Mouse (Mus musculus): ENCODE results near the gene Dnajb8. TPM values are rescaled to one million over a fixed set of nuclear protein-coding genes. Genes with fewer than 3 reads are reported as not detected.
A peak's percentile ranks its signal among the peaks of the same experiment; 100 is the strongest.

Gene Dnajb8
- total RNA-seq, 4 experiments from 2014 or later: not detected

GRCm38 (mm10) chr6:88227537-88227936, 5.5 kb downstream of the Dnajb8 start:
- DNase-seq (ENCODE audit: low spot score in 2 of 2): no peak

- no peak for DNase-seq (ENCODE audit: low spot score in 2 of 2)
Measured at GRCm38 (mm10) chr6:88229221-88229620, 7.2 kb downstream of the Dnajb8 start.

- DNase-seq (ENCODE audit: low spot score in 2 of 2): no peak
Measured at GRCm38 (mm10) chr6:88231821-88232220, 9.8 kb downstream of the Dnajb8 start.

GRCm38 (mm10) chr6:88232221-88232620, 10.2 kb downstream of the Dnajb8 start:
- DNase-seq (ENCODE audit: low spot score in 2 of 2): no peak

GRCm38 (mm10) chr6:88233996-88234395, 11.9 kb downstream of the Dnajb8 start:
- DNase-seq (ENCODE audit: low spot score in 2 of 2): no peak

GRCm38 (mm10) chr6:88235461-88235860, 13.4 kb downstream of the Dnajb8 start:
- no peak for DNase-seq (ENCODE audit: low spot score in 2 of 2)

GRCm38 (mm10) chr6:88235983-88236382, 13.9 kb downstream of the Dnajb8 start:
- DNase-seq (ENCODE audit: low spot score in 2 of 2): no peak

- no peak for DNase-seq (ENCODE audit: low spot score in 2 of 2)
Measured at GRCm38 (mm10) chr6:88236513-88236912, 14.4 kb downstream of the Dnajb8 start.

GRCm38 (mm10) chr6:88242604-88243003, 20.5 kb downstream of the Dnajb8 start:
- no peak for DNase-seq (ENCODE audit: low spot score in 2 of 2)

- no peak for DNase-seq (ENCODE audit: low spot score in 2 of 2)
Measured at GRCm38 (mm10) chr6:88249231-88249630, 27.2 kb downstream of the Dnajb8 start.

GRCm38 (mm10) chr6:88251396-88251795, 29.3 kb downstream of the Dnajb8 start:
- DNase-seq (ENCODE audit: low spot score in 2 of 2): no peak

- DNase-seq (ENCODE audit: low spot score in 2 of 2): no peak
Measured at GRCm38 (mm10) chr6:88251798-88252478, 29.9 kb downstream of the Dnajb8 start.

GRCm38 (mm10) chr6:88254082-88254481, 32.0 kb downstream of the Dnajb8 start:
- DNase-seq (ENCODE audit: low spot score in 2 of 2): no peak

- DNase-seq (ENCODE audit: low spot score in 2 of 2): no peak
Measured at GRCm38 (mm10) chr6:88255435-88255834, 33.4 kb downstream of the Dnajb8 start.

GRCm38 (mm10) chr6:88259621-88260020, 37.6 kb downstream of the Dnajb8 start:
- no peak for DNase-seq (ENCODE audit: low spot score in 2 of 2)

GRCm38 (mm10) chr6:88260645-88261044, 38.6 kb downstream of the Dnajb8 start:
- no peak for DNase-seq (ENCODE audit: low spot score in 2 of 2)

- peak in 1 of 2 experiments; percentile 41 for DNase-seq (ENCODE audit: low spot score in 2 of 2)
Measured at GRCm38 (mm10) chr6:88262160-88262559, 40.1 kb downstream of the Dnajb8 start.

- DNase-seq (ENCODE audit: low spot score in 2 of 2): no peak
Measured at GRCm38 (mm10) chr6:88265355-88265754, 43.3 kb downstream of the Dnajb8 start.

- DNase-seq (ENCODE audit: low spot score in 2 of 2): no peak
Measured at GRCm38 (mm10) chr6:88266055-88266454, 44.0 kb downstream of the Dnajb8 start.

- DNase-seq (ENCODE audit: low spot score in 2 of 2): no peak
Measured at GRCm38 (mm10) chr6:88267068-88267467, 45.0 kb downstream of the Dnajb8 start.

- no peak for DNase-seq (ENCODE audit: low spot score in 2 of 2)
Measured at GRCm38 (mm10) chr6:88267970-88268369, 45.9 kb downstream of the Dnajb8 start.

GRCm38 (mm10) chr6:88274623-88275022, 52.6 kb downstream of the Dnajb8 start:
- no peak for DNase-seq (ENCODE audit: low spot score in 2 of 2)

GRCm38 (mm10) chr6:88276221-88276620, 54.2 kb downstream of the Dnajb8 start:
- DNase-seq (ENCODE audit: low spot score in 2 of 2): peak; percentile 15 to 21

GRCm38 (mm10) chr6:88277242-88277641, 55.2 kb downstream of the Dnajb8 start:
- no peak for DNase-seq (ENCODE audit: low spot score in 2 of 2)

All from left cerebral cortex, adult 8-10 months (tissue).